Comparison of ENCODE assay signal across 12 mouse cellular contexts in the genomic region with DNA sequence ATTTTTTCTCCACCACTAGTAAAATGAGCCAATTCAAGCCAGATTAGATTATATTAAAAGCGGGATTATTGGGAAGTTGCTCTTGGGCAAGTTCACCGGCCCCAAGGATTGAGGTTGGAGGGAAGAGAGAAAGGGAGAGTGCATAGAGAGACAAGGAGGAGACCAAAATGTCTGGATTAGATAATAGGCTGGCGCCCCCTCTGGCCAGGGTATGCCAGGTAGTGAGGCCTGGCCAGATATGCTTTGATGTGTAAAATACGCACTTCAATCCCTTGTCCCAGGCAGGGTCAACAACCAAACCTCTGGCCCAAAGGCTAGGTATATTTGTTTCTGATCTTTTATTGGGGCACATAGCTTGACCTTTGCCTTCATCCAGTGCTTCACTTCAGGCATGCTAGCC. TPM values are rescaled to one million over a fixed set of nuclear protein-coding genes. Genes with fewer than 3 reads are reported as not detected.
DNase-seq lines count a peak whose midpoint lies in the region; ATAC-seq and TF ChIP-seq lines count a peak whose summit lies in the region.
"Had no signal": no experiment of that assay in that cellular context is flagged by ENCODE, and none has a peak within 500 bp of the region (broad histone marks: within the 10 kb centered on the region; RNA-seq: fewer than 3 reads in every experiment).

No protein-coding gene starts in this region.

- no peaks in the 10 kb centered on the region for H3K9me3 ChIP-seq in liver, embryonic 14.5 days (ENCODE audit: control insufficient read depth, low read length)
- H3K9me3 ChIP-seq: limb, embryonic 13.5 days; stomach, embryonic 15.5 days had no signal

- no peaks in the 10 kb centered on the region for H3K27me3 ChIP-seq in cerebellum, adult 2 months (ENCODE audit: control insufficient read depth, insufficient read depth, low read length)
- no peaks in the 10 kb centered on the region for H3K27me3 ChIP-seq in liver, embryonic 14.5 days (ENCODE audit: control insufficient read depth, insufficient read depth, low read length)
- H3K27me3 ChIP-seq: limb, embryonic 13.5 days; stomach, embryonic 15.5 days had no signal

- no peak for TF ChIP-seq POLR2A in cerebellum, adult 2 months (IDR thresholded peaks at IDR 0.05; ENCODE audit: borderline replicate concordance, insufficient read depth, low read length)

- no peaks in the 10 kb centered on the region; the same call in 1 of the 2 replicates for H3K4me1 ChIP-seq in cerebellum, adult 2 months (ENCODE audit: control insufficient read depth, insufficient read depth, low read length)
- H3K4me1 ChIP-seq in liver, embryonic 14.5 days (replicated peaks; ENCODE audit: control insufficient read depth in 2 of 2, insufficient read depth in 2 of 2, low read length in 1 of 2) = peaks cover 6 to 14% of the 10 kb centered on the region in 2 experiments

- no peak overlapping the region for H3K9ac ChIP-seq in liver, embryonic 14.5 days (replicated peaks)
- H3K9ac ChIP-seq: limb, embryonic 13.5 days; stomach, embryonic 15.5 days had no signal

- H3K4me3 ChIP-seq in cerebellum, adult 2 months (replicated peaks; ENCODE audit: insufficient read depth, low read depth, low read length) = no peak overlapping the region
- H3K4me3 ChIP-seq in liver, embryonic 14.5 days (ENCODE audit: insufficient read depth in 1 of 2, low read depth in 2 of 2, low read length in 2 of 2) = no peak overlapping the region
- H3K4me3 ChIP-seq: layer of hippocampus, adult 2 months; limb, embryonic 13.5 days; stomach, embryonic 15.5 days had no signal

- WGBS in cerebellum, adult 2 months = 89% methylated on average over 4 of the region's 4 CpGs
- 72% methylated on average over 4 of the region's 4 CpGs for WGBS in liver, embryonic 14.5 days (ENCODE audit: insufficient replicate concordance)

- H3K4me2 ChIP-seq in liver, embryonic 14.5 days (ENCODE audit: low read depth) = peak overlapping the region; percentile 11
- H3K4me2 ChIP-seq: limb, embryonic 13.5 days; stomach, embryonic 15.5 days had no signal

- TF ChIP-seq CTCF in cerebellum, adult 2 months (IDR thresholded peaks at IDR 0.05; ENCODE audit: borderline replicate concordance, insufficient read depth, low read depth, low read length) = 0 out of 2 replicates have a peak, but pooled peaks have one; percentile 7
- peak; percentile 61 for TF ChIP-seq CTCF in liver, embryonic 14.5 days (IDR thresholded peaks at IDR 0.05; ENCODE audit: low read depth)

- ATAC-seq in liver, embryonic 14.5 days (ENCODE audit: insufficient read depth) = no peak
- ATAC-seq: inflammation-experienced regulatory T-cells, adult 6 months had no signal

- peaks cover 70% of the 10 kb centered on the region for H3K36me3 ChIP-seq in liver, embryonic 14.5 days (replicated peaks; ENCODE audit: control insufficient read depth, insufficient read depth, low read depth)

- H3K27ac ChIP-seq in cerebellum, adult 2 months (ENCODE audit: insufficient read depth, low read length) = no peak overlapping the region
- no peak overlapping the region for H3K27ac ChIP-seq in liver, embryonic 14.5 days
- H3K27ac ChIP-seq: layer of hippocampus, adult 2 months; limb, embryonic 13.5 days; stomach, embryonic 15.5 days had no signal

- no peak for TF ChIP-seq EP300 in liver, embryonic 14.5 days (IDR thresholded peaks at IDR 0.05; ENCODE audit: low read depth)

- DNase-seq in cerebellum, adult 2 months = no peak
- DNase-seq in cerebellum, adult 8-10 months = no peak
- DNase-seq in thymus, postnatal 14 days = peak; percentile 31
- DNase-seq in thymus, postnatal 0 days (ENCODE audit: low spot score) = no peak
- no peak for DNase-seq in liver, embryonic 14.5 days (ENCODE audit: low read depth in 3 of 3, low spot score in 3 of 3)
- no peak for DNase-seq in gastrocnemius, adult 18-20 months (ENCODE audit: low spot score)
- no peak for DNase-seq in layer of hippocampus, postnatal 36 days
- DNase-seq in embryo, embryonic 10.5 days (ENCODE audit: low spot score) = no peak

RNA-seq across cellular contexts. Expression of gene Dut, which starts 4.8 kb away (rescaled TPM):
- polyA plus RNA-seq in cerebellum, adult 2 months (2012; rRNA removed) = 42.6 and 44.8 TPM in 2 replicates
- polyA plus RNA-seq in thymus, postnatal 0 days (2015; fragmentation: Nextera tagmentation; extraction: Ambion mirVana) = 384 and 399 TPM in 2 replicates
- 50.9 and 89.0 TPM in 2 replicates for polyA plus RNA-seq in liver, embryonic 14.5 days (2012; rRNA removed)
- 138 and 154 TPM in 2 replicates for polyA plus RNA-seq in liver, embryonic 14.5 days (2014; fragmentation: Nextera tagmentation; extraction: Ambion mirVana)
- 1 to 10 TPM; 6.8 TPM for total RNA-seq in gastrocnemius, adult 18-20 months (2021)
- 10 to 100 TPM; 28.8 to 32.2 TPM for total RNA-seq in layer of hippocampus, postnatal 36 days (2021)
